Comparison of ENCODE assay signal across 9 mouse cellular contexts in the genomic region with DNA sequence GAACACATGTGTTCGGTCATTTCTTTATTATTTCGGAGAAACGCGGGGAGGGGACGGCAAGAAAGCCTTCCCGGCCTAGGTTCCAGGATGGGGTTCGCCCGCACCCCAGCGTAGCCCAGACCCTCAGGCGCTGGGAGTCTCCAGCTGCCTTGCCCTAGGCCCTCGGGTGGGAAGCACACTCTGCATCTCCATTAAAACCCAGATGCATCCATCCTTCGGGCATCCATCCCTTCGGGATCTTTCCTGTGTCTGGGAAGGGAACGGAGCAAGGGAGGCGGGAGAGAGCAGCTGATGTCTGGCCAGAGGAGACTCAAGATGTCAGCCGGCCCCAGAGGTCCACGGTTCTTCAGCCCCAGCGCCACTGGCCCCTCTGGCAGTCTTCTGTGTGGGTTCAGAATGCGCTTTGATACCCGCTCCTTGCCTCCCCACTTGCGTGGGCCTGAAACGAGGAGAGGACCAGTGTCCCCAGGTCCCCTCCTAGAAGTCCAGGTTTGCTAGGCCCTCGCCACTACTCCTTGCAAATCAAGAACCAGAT. TPM values are rescaled to one million over a fixed set of nuclear protein-coding genes. Genes with fewer than 3 reads are reported as not detected.
DNase-seq lines count a peak whose midpoint lies in the region; ATAC-seq and TF ChIP-seq lines count a peak whose summit lies in the region.
"Had no signal": no experiment of that assay in that cellular context is flagged by ENCODE, and none has a peak within 500 bp of the region (broad histone marks: within the 10 kb centered on the region; RNA-seq: fewer than 3 reads in every experiment).

No protein-coding gene starts in this region.

- H3K9me3 ChIP-seq in kidney, postnatal 0 days (replicated peaks; ENCODE audit: low read length): no peaks in the 10 kb centered on the region
- no peaks in the 10 kb centered on the region for H3K9me3 ChIP-seq in hindbrain, embryonic 12.5 days (replicated peaks)
- no peaks in the 10 kb centered on the region for H3K9me3 ChIP-seq in midbrain, postnatal 0 days (ENCODE audit: low read length)

- intact Hi-C loops in gastrocnemius, postnatal 14 days (cut with DNase I; ENCODE audit: low total_unique reads): no loop called here

- peak overlapping the region; percentile 54 for H3K4me2 ChIP-seq in kidney, postnatal 0 days (ENCODE audit: low read length)
- H3K4me2 ChIP-seq in hindbrain, embryonic 12.5 days (replicated peaks): peak overlapping the region; percentile 55
- H3K4me2 ChIP-seq in midbrain, postnatal 0 days (ENCODE audit: low read depth, low read length, poor library complexity, severe bottlenecking): peak overlapping the region; percentile 64

- H3K27me3 ChIP-seq in kidney, postnatal 0 days (ENCODE audit: insufficient read depth, low read length): peaks cover 77% of the 10 kb centered on the region
- H3K27me3 ChIP-seq in hindbrain, embryonic 12.5 days: peaks cover 47% of the 10 kb centered on the region
- H3K27me3 ChIP-seq in midbrain, postnatal 0 days (ENCODE audit: insufficient read depth, low read length): peaks cover 12% of the 10 kb centered on the region; the same call in 1 of the 2 replicates

- peak; percentile 5 for DNase-seq in kidney, postnatal 0 days (ENCODE audit: low spot score)
- DNase-seq in kidney, postnatal 25 days: no peak
- peak; percentile 57 for DNase-seq in cerebellum, adult 9-11 months
- DNase-seq in midbrain, postnatal 0 days (ENCODE audit: low spot score): peak; percentile 26
- DNase-seq in frontal cortex, postnatal 25 days (ENCODE audit: low spot score in 2 of 2): no peak
- DNase-seq in gastrocnemius, postnatal 14 days: no peak
- no peak for DNase-seq in layer of hippocampus, adult 9-11 months

- H3K9ac ChIP-seq in kidney, postnatal 0 days (ENCODE audit: low read depth, low read length): no peak overlapping the region
- H3K9ac ChIP-seq in hindbrain, embryonic 12.5 days: peak overlapping the region; percentile 89
- peak overlapping the region; percentile 68 for H3K9ac ChIP-seq in midbrain, postnatal 0 days (replicated peaks; ENCODE audit: low read length, poor library complexity, severe bottlenecking)

- peak overlapping the region; percentile 26 for H3K4me3 ChIP-seq in kidney, postnatal 0 days (replicated peaks; ENCODE audit: low read depth, low read length)
- peak overlapping the region; percentile 62 for H3K4me3 ChIP-seq in hindbrain, embryonic 12.5 days
- peak overlapping the region; percentile 41 for H3K4me3 ChIP-seq in midbrain, postnatal 0 days (ENCODE audit: low read depth, low read length)

- no peak for TF ChIP-seq CTCF in kidney, postnatal 0 days (IDR thresholded peaks at IDR 0.05; ENCODE audit: low read depth)
- no peak for TF ChIP-seq CTCF in midbrain, postnatal 0 days (IDR thresholded peaks at IDR 0.05)

- H3K27ac ChIP-seq in kidney, postnatal 0 days: no peak overlapping the region
- H3K27ac ChIP-seq in hindbrain, embryonic 12.5 days: peak overlapping the region; percentile 99
- H3K27ac ChIP-seq in midbrain, postnatal 0 days (ENCODE audit: low read depth, low read length): peak overlapping the region; percentile 84

- WGBS in kidney, postnatal 0 days: 5% methylated on average over 23 of the region's 23 CpGs
- WGBS in hindbrain, embryonic 12.5 days: 2% methylated on average over 23 of the region's 23 CpGs
- 3% methylated on average over 23 of the region's 23 CpGs for WGBS in midbrain, postnatal 0 days

- H3K36me3 ChIP-seq in kidney, postnatal 0 days (ENCODE audit: insufficient read depth, low read length): no peaks in the 10 kb centered on the region
- H3K36me3 ChIP-seq in hindbrain, embryonic 12.5 days: no peaks in the 10 kb centered on the region
- no peaks in the 10 kb centered on the region for H3K36me3 ChIP-seq in midbrain, postnatal 0 days (ENCODE audit: insufficient read depth, low read length)

- no peak for ATAC-seq in kidney, postnatal 0 days (replicated peaks; ENCODE audit: low FRiP score, low read depth)
- ATAC-seq in hindbrain, embryonic 12.5 days (ENCODE audit: low FRiP score): peak; percentile 71
- peak; percentile 45; the same call in 1 of the 2 replicates for ATAC-seq in midbrain, postnatal 0 days (ENCODE audit: low FRiP score)

- peaks cover 14% of the 10 kb centered on the region for H3K4me1 ChIP-seq in kidney, postnatal 0 days (replicated peaks; ENCODE audit: insufficient read depth, low read length)
- H3K4me1 ChIP-seq in hindbrain, embryonic 12.5 days: peaks cover 8% of the 10 kb centered on the region; the same call in 1 of the 2 replicates
- H3K4me1 ChIP-seq in midbrain, postnatal 0 days (ENCODE audit: insufficient read depth, low read length): no peaks in the 10 kb centered on the region; the same call in 1 of the 2 replicates

RNA-seq across cellular contexts. Expression of gene Nhlh2, which starts 2.3 kb away (rescaled TPM):
- polyA plus RNA-seq in kidney, postnatal 0 days (2015; fragmentation: Nextera tagmentation; extraction: Ambion mirVana): not detected in 2 replicates
- polyA plus RNA-seq in hindbrain, embryonic 12.5 days (2016; fragmentation: Nextera tagmentation; extraction: Ambion mirVana): 144 and 164 TPM in 2 replicates
- 18.8 and 21.2 TPM in 2 replicates for total RNA-seq in midbrain, postnatal 0 days (2014; rRNA removed)
- polyA plus RNA-seq in midbrain, postnatal 0 days (2015; fragmentation: Nextera tagmentation; extraction: Ambion mirVana): 12.8 and 16.0 TPM in 2 replicates
- not detected for total RNA-seq in gastrocnemius, postnatal 14 days (2021)
- total RNA-seq: heart, postnatal 10 days had no signal

Comparison
In these comparisons a context has a peak if more than half of its experiments do, and no peak if none do; other contexts are left out.
1. DNase-seq: peak in kidney, postnatal 0 days (single experiment), cerebellum, adult 9-11 months (single experiment) and midbrain, postnatal 0 days (single experiment); none in kidney, postnatal 25 days (0 of 2), frontal cortex, postnatal 25 days (0 of 2), gastrocnemius, postnatal 14 days (single experiment) and layer of hippocampus, adult 9-11 months (single experiment).
2. RNA of gene Nhlh2, which starts 2.3 kb away (polyA plus RNA-seq): 144 to 164 TPM in hindbrain, embryonic 12.5 days and 12.8 to 16.0 TPM in midbrain, postnatal 0 days; not detected in kidney, postnatal 0 days; every median in the first group is over 10 times any median in the second.
3. Peak in every context shown above with its lines, with median percentiles within 50 percentile points of each other: H3K4me2 ChIP-seq and H3K4me3 ChIP-seq.